Mouse (Mus musculus): Measurements from ENCODE around the gene Bace1. TPM values are rescaled to one million over a fixed set of nuclear protein-coding genes. Genes with fewer than 3 reads are reported as not detected.

Gene Bace1
- total and polyA plus RNA-seq, 2 experiments from 2014 or later = 46.4 to 77.3 TPM

DNA sequence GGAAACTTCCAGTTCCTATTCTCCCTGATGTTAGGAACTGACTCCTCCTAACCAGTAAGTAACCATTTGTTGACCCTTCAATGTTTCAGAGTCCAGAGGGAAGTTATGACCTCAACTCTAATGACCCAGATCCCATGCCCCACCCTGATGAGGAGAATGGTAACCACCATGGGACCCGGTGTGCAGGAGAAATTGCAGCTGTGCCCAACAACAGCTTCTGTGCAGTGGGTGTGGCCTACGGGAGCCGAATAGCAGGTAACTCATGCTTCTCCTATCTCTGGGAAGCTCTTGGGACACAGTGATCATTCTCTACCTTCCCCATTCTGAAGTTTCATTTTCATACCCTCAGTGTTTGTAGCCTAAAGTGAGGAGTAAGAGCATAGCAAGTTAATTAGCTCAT is 72.6 kb downstream of the Bace1 start:
- no peak overlapping the region for H3K4me2 ChIP-seq (ENCODE audit: low read depth, low read length, poor library complexity, severe bottlenecking)
- no peak for TF ChIP-seq CTCF (IDR thresholded peaks at IDR 0.05)
- DNase-seq (ENCODE audit: low spot score) (no peak), ATAC-seq (ENCODE audit: low FRiP score) (no peak)
- H3K36me3 ChIP-seq (ENCODE audit: insufficient read depth, low read length) = peaks cover 64% of the 10 kb centered on the region
- H3K9ac ChIP-seq (replicated peaks; ENCODE audit: low read length, poor library complexity, severe bottlenecking) = no peak overlapping the region
- 95% methylated on average over 3 of the region's 3 CpGs for WGBS
- no peaks in the 10 kb centered on the region for H3K27me3 ChIP-seq (ENCODE audit: insufficient read depth, low read length)
- H3K4me1 ChIP-seq (ENCODE audit: insufficient read depth, low read length) = peaks cover 5% of the 10 kb centered on the region; the same call in 1 of the 2 replicates
- no peak overlapping the region for H3K4me3 ChIP-seq (ENCODE audit: low read depth, low read length)
- H3K9me3 ChIP-seq (ENCODE audit: low read length) = no peaks in the 10 kb centered on the region
- no peak overlapping the region for H3K27ac ChIP-seq (ENCODE audit: low read depth, low read length)

DNA sequence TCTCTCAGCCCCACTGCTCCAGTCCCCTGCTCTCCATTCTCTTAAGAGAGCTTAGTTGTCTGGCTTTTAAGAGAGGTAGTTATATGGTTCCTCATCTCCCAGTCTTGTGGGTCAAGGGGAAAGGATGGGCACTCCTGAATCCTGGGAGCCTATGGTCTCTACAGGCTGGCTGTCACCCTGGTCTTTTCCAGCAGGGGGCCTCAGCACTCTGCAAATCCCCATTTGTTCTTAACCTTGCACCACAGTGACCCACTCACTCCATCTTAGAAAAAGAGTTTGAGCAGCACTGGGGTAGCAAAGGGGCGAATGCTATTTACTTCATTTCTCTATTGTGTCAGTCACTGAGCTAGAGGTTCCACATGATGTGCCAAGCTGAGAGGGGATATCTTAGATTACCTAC is 73.3 kb downstream of the Bace1 start:
- Histone ChIP-seq H3K36me3 (ENCODE audit: insufficient read depth, low read length) (peaks cover 69% of the 10 kb centered on the region), H3K27me3 (ENCODE audit: insufficient read depth, low read length) (no peaks in the 10 kb centered on the region), H3K4me3 (ENCODE audit: low read depth, low read length) (no peak overlapping the region), H3K4me2 (ENCODE audit: low read depth, low read length, poor library complexity, severe bottlenecking) (no peak overlapping the region), H3K9ac (replicated peaks; ENCODE audit: low read length, poor library complexity, severe bottlenecking) (no peak overlapping the region), H3K9me3 (ENCODE audit: low read length) (no peaks in the 10 kb centered on the region), H3K27ac (ENCODE audit: low read depth, low read length) (no peak overlapping the region), H3K4me1 (ENCODE audit: insufficient read depth, low read length) (peaks cover 5% of the 10 kb centered on the region; the same call in 1 of the 2 replicates)
- ATAC-seq (ENCODE audit: low FRiP score) (no peak), DNase-seq (ENCODE audit: low spot score) (peak; percentile 50)
- TF ChIP-seq CTCF (IDR thresholded peaks at IDR 0.05) = peak; percentile 69
- WGBS = 88% methylated on average over 1 of the region's 1 CpGs

Other genes starting within 250 kb of the Bace1 start
- gene Cep164, start 9.9 kb upstream of the Bace1 start, total RNA-seq (2014; rRNA removed) = 17.1 and 21.3 TPM in 2 replicates
- gene Cep164, start 9.9 kb upstream of the Bace1 start, polyA plus RNA-seq (2015; fragmentation: Nextera tagmentation; extraction: Ambion mirVana) = 12.2 and 17.7 TPM in 2 replicates
- gene Pcsk7, start 67.9 kb downstream of the Bace1 start, total RNA-seq (2014; rRNA removed) = 23.2 and 46.8 TPM in 2 replicates
- gene Pcsk7, start 67.9 kb downstream of the Bace1 start, polyA plus RNA-seq (2015; fragmentation: Nextera tagmentation; extraction: Ambion mirVana) = 18.2 and 20.2 TPM in 2 replicates
- 51.4 and 53.4 TPM in 2 replicates for gene Rnf214, start 68.3 kb downstream of the Bace1 start, total RNA-seq (2014; rRNA removed)
- gene Rnf214, start 68.3 kb downstream of the Bace1 start, polyA plus RNA-seq (2015; fragmentation: Nextera tagmentation; extraction: Ambion mirVana) = 70.5 and 84.6 TPM in 2 replicates
- 5.2 and 5.3 TPM in 2 replicates for gene Tagln, start 97.5 kb downstream of the Bace1 start, total RNA-seq (2014; rRNA removed)
- 4.2 and 5.2 TPM in 2 replicates for gene Tagln, start 97.5 kb downstream of the Bace1 start, polyA plus RNA-seq (2015; fragmentation: Nextera tagmentation; extraction: Ambion mirVana)
- 107 and 115 TPM in 2 replicates for gene Sidt2, start 116.7 kb downstream of the Bace1 start, total RNA-seq (2014; rRNA removed)
- gene Sidt2, start 116.7 kb downstream of the Bace1 start, polyA plus RNA-seq (2015; fragmentation: Nextera tagmentation; extraction: Ambion mirVana) = 46.7 and 50.8 TPM in 2 replicates
- 237 and 357 TPM in 2 replicates for gene Pafah1b2, start 174.1 kb downstream of the Bace1 start, total RNA-seq (2014; rRNA removed)
- gene Pafah1b2, start 174.1 kb downstream of the Bace1 start, polyA plus RNA-seq (2015; fragmentation: Nextera tagmentation; extraction: Ambion mirVana) = 241 and 249 TPM in 2 replicates
- 36.4 and 38.4 TPM in 2 replicates for gene Sik3, start 174.2 kb downstream of the Bace1 start, total RNA-seq (2014; rRNA removed)
- 11.2 and 12.5 TPM in 2 replicates for gene Sik3, start 174.2 kb downstream of the Bace1 start, polyA plus RNA-seq (2015; fragmentation: Nextera tagmentation; extraction: Ambion mirVana)

Measured in midbrain, postnatal 0 days (tissue).